Mouse (Mus musculus) induced T-regulatory cell, adult 2 months (primary cell): ENCODE measurements at regions not wholly inside any gene's neighbourhood (a gene's known extent, or its start where the extent isn't known, plus 50 kb on each side); places are given as distances from the start of the nearest gene placed in this dataset.
A peak's percentile ranks its signal among the peaks of the same experiment; 100 is the strongest.
"Not testable (repeated sequence)": the region's sequence is repeated elsewhere in the genome, so short reads cannot be mapped to it uniquely, and the experiment has no call there.

Source experiments
- DNase-seq: peaks from one replicate; pipeline ENCODE4 v3.0.0-alpha.2; 2012; ENCODE audit warnings: low read depth

GRCm38 (mm10) chr13:46032281-46032680 lies 67.5 kb upstream of the Atxn1 start:
- no peak for DNase-seq

GRCm38 (mm10) chr13:46026018-46026417 lies 61.2 kb upstream of the Atxn1 start:
- no peak for DNase-seq

GRCm38 (mm10) chr13:46023630-46024041 lies 58.8 kb upstream of the Atxn1 start:
- DNase-seq, result no peak

GRCm38 (mm10) chr13:46023187-46023586 lies 58.4 kb upstream of the Atxn1 start:
- DNase-seq, result no peak

GRCm38 (mm10) chr13:46020945-46021835 lies 56.4 kb upstream of the Atxn1 start:
- DNase-seq, result peak; percentile 28

GRCm38 (mm10) chr13:46019431-46020166 lies 54.8 kb upstream of the Atxn1 start:
- peak; percentile 20 for DNase-seq

- DNase-seq, result no peak
These were observed 54.2 kb upstream of the Atxn1 start for GRCm38 (mm10) chr13:46018903-46019430.

- no peak for DNase-seq
These were observed 52.9 kb upstream of the Atxn1 start for GRCm38 (mm10) chr13:46017742-46018141.

GRCm38 (mm10) chr13:46017011-46017410 lies 52.2 kb upstream of the Atxn1 start:
- DNase-seq, result not testable (repeated sequence)

- DNase-seq, result no peak
These were observed 50.4 kb upstream of the Atxn1 start for GRCm38 (mm10) chr13:46015231-46015630.

GRCm38 (mm10) chr13:46014637-46015036 lies 49.8 kb upstream of the Atxn1 start:
- DNase-seq, result no peak
